Mouse (Mus musculus) myocyte (in vitro differentiated cells): ENCODE measurements at regions not wholly inside any gene's neighbourhood (a gene's known extent, or its start where the extent isn't known, plus 50 kb on each side); places are given as distances from the start of the nearest gene placed in this dataset.
A peak's percentile ranks its signal among the peaks of the same experiment; 100 is the strongest.

Source experiments
- H3K27me3 ChIP-seq: one replicate; pipeline ENCODE4 v1.6.1; 2011; ENCODE audit not compliant: control insufficient read depth, insufficient read depth, insufficient read length
- H3K36me3 ChIP-seq: one replicate; pipeline ENCODE4 v1.6.1; 2011; ENCODE audit not compliant: control insufficient read depth, insufficient read depth
- H3K4me2 ChIP-seq: one replicate; pipeline ENCODE4 v1.6.1; 2011; ENCODE audit warnings: low read depth, control low read depth
- H3K4me3 ChIP-seq: one replicate; pipeline ENCODE4 v1.5.1; 2011; ENCODE audit warnings: mild to moderate bottlenecking, control low read depth, moderate library complexity
- H3K79me2 ChIP-seq: one replicate; pipeline ENCODE4 v1.6.1; 2011; ENCODE audit not compliant: control insufficient read depth, insufficient read depth
- H3ac ChIP-seq: one replicate; pipeline ENCODE4 v1.6.1; 2011; ENCODE audit not compliant: control insufficient read depth, insufficient read length
- CEBPB ChIP-seq: IDR thresholded peaks from 2 replicates; pipeline ENCODE4 v1.6.1; 2011; ENCODE audit warnings: mild to moderate bottlenecking, moderate library complexity; ENCODE audit not compliant: poor library complexity, insufficient read depth, severe bottlenecking
- E2F4 ChIP-seq: IDR thresholded peaks from one replicate; pipeline ENCODE4 v1.6.1; 2011; ENCODE audit warnings: mild to moderate bottlenecking, control low read depth, moderate library complexity; ENCODE audit not compliant: insufficient read depth
- MAX ChIP-seq: IDR thresholded peaks from one replicate; pipeline ENCODE4 v1.6.1; 2011; ENCODE audit warnings: low read depth, mild to moderate bottlenecking, control low read depth
- MYOD1 ChIP-seq, 3 experiments: IDR thresholded peaks; one replicate each; pipeline ENCODE4 v1.6.1; 2011; ENCODE audit warnings: control low read depth in 2 of 3, low read depth in 2 of 3, mild to moderate bottlenecking in 2 of 3, moderate library complexity in 1 of 3; ENCODE audit not compliant: insufficient read length in 2 of 3, control insufficient read depth in 1 of 3
- MYOG ChIP-seq, 3 experiments: IDR thresholded peaks; one replicate each; pipeline ENCODE4 v1.6.1; 2011; ENCODE audit warnings: control low read depth in 2 of 3, low read depth in 2 of 3, mild to moderate bottlenecking in 2 of 3; ENCODE audit not compliant: insufficient read length in 2 of 3, control insufficient read depth in 1 of 3, insufficient read depth in 1 of 3
- POLR2A ChIP-seq: IDR thresholded peaks from one replicate; pipeline ENCODE4 v1.6.1; 2011; ENCODE audit warnings: low read depth, mild to moderate bottlenecking, control low read depth, moderate library complexity; ENCODE audit not compliant: insufficient read length
- POLR2AphosphoS2 ChIP-seq: IDR thresholded peaks from one replicate; pipeline ENCODE4 v1.6.1; 2011; ENCODE audit warnings: low read depth, control low read depth; ENCODE audit not compliant: insufficient read length
- REST ChIP-seq: IDR thresholded peaks from one replicate; pipeline ENCODE4 v1.6.1; 2011; ENCODE audit warnings: mild to moderate bottlenecking, control low read depth, moderate library complexity; ENCODE audit not compliant: insufficient read depth, insufficient read length
- SRF ChIP-seq: IDR thresholded peaks from one replicate; pipeline ENCODE4 v1.6.1; 2011; ENCODE audit warnings: low read depth; ENCODE audit not compliant: control insufficient read depth, insufficient read length
- TCF12 ChIP-seq: IDR thresholded peaks from one replicate; pipeline ENCODE4 v1.6.1; 2011; ENCODE audit warnings: mild to moderate bottlenecking, control low read depth; ENCODE audit not compliant: poor library complexity, insufficient read depth, severe bottlenecking
- TCF3 ChIP-seq: IDR thresholded peaks from one replicate; pipeline ENCODE4 v1.6.1; 2011; ENCODE audit warnings: low read depth, control low read depth; ENCODE audit not compliant: insufficient read length
- USF1 ChIP-seq: IDR thresholded peaks from one replicate; pipeline ENCODE4 v1.6.1; 2011; ENCODE audit warnings: low read depth, mild to moderate bottlenecking, control low read depth, moderate library complexity

DNA sequence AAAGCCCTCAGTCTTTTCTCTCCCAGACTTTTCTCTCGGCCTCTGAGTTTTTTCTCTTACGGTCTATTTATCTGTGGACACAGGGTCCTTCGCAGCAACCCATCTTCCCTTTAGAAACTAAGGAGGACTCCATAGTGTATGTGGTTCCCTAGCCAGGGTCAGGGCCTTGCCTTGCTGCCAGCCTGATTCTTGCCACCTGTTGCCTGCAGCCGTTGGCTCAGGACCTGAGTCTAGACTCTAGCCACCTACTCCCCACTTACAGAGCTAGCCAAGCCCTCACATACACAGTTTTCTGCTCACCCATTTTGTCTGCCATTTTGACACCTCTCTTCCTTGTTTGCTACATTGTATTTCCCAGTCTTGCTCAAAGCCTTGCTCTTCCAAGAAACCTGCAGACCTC lies 165.2 kb downstream of the Zfp36l1 start:
- no peak overlapping the region for H3K4me3 ChIP-seq
- H3K27me3 ChIP-seq, result no peaks in the 10 kb centered on the region
- H3ac ChIP-seq, result no peak overlapping the region
- H3K79me2 ChIP-seq, result no peaks in the 10 kb centered on the region
- no peaks in the 10 kb centered on the region for H3K36me3 ChIP-seq
- peak in 2 of 3 experiments; percentile 66 to 80 for TF ChIP-seq MYOD1 (IDR thresholded peaks at IDR 0.05; ENCODE audit: control insufficient read depth in 1 of 3, insufficient read length in 2 of 3, low read depth in 2 of 3)
- TF ChIP-seq REST, result no peak
- no peak for TF ChIP-seq MAX
- peak in 2 of 3 experiments; percentile 26 to 59 for TF ChIP-seq MYOG (IDR thresholded peaks at IDR 0.05; ENCODE audit: control insufficient read depth in 1 of 3, insufficient read depth in 1 of 3, insufficient read length in 2 of 3, low read depth in 2 of 3)
- TF ChIP-seq E2F4, result no peak
- no peak overlapping the region for H3K4me2 ChIP-seq

- H3K4me3 ChIP-seq, result no peak overlapping the region
- TF ChIP-seq TCF12 (no peak), MYOG (IDR thresholded peaks at IDR 0.05; ENCODE audit: control insufficient read depth in 1 of 3, insufficient read depth in 1 of 3, insufficient read length in 2 of 3, low read depth in 2 of 3) (no peak), POLR2AphosphoS2 (no peak), E2F4 (no peak), MAX (no peak), POLR2A (no peak), SRF (no peak), REST (no peak), USF1 (no peak), MYOD1 (IDR thresholded peaks at IDR 0.05; ENCODE audit: control insufficient read depth in 1 of 3, insufficient read length in 2 of 3, low read depth in 2 of 3) (no peak), CEBPB (no peak)
- H3ac ChIP-seq, result no peak overlapping the region
- H3K79me2 ChIP-seq, result no peaks in the 10 kb centered on the region
- H3K27me3 ChIP-seq, result no peaks in the 10 kb centered on the region
- H3K36me3 ChIP-seq, result no peaks in the 10 kb centered on the region
- H3K4me2 ChIP-seq, result no peak overlapping the region
Observed at GRCm38 (mm10) chr12:79946777-79947176, 166.0 kb downstream of the Zfp36l1 start.

DNA sequence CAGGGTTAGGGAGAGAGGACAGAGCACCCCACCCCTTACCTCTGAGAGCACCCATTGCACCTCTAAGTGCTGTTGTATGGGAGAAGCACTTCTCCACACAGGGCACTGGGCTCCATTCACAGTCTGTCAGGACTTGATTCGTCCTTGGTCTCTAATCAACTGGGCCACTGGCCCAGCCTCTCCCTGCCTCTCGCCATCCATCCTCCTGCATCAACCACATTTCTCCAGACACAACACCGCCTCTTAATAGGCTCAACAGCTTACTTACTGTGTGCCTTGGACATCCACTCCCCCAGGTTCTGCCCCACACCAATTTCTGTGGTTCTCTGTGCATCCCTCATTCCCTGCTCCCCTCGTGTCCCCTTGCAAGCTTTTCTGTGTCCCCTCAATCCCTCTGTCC lies 166.9 kb downstream of the Zfp36l1 start:
- no peaks in the 10 kb centered on the region for H3K36me3 ChIP-seq
- no peak overlapping the region for H3ac ChIP-seq
- no peak overlapping the region for H3K4me2 ChIP-seq
- H3K4me3 ChIP-seq, result no peak overlapping the region
- TF ChIP-seq MAX (no peak), MYOD1 (IDR thresholded peaks at IDR 0.05; ENCODE audit: control insufficient read depth in 1 of 3, insufficient read length in 2 of 3, low read depth in 2 of 3) (no peak), TCF12 (no peak), CEBPB (no peak), TCF3 (no peak), USF1 (no peak), POLR2AphosphoS2 (no peak), MYOG (IDR thresholded peaks at IDR 0.05; ENCODE audit: control insufficient read depth in 1 of 3, insufficient read depth in 1 of 3, insufficient read length in 2 of 3, low read depth in 2 of 3) (no peak), E2F4 (no peak), SRF (no peak), POLR2A (no peak), REST (no peak)
- no peaks in the 10 kb centered on the region for H3K27me3 ChIP-seq
- H3K79me2 ChIP-seq, result no peaks in the 10 kb centered on the region

DNA sequence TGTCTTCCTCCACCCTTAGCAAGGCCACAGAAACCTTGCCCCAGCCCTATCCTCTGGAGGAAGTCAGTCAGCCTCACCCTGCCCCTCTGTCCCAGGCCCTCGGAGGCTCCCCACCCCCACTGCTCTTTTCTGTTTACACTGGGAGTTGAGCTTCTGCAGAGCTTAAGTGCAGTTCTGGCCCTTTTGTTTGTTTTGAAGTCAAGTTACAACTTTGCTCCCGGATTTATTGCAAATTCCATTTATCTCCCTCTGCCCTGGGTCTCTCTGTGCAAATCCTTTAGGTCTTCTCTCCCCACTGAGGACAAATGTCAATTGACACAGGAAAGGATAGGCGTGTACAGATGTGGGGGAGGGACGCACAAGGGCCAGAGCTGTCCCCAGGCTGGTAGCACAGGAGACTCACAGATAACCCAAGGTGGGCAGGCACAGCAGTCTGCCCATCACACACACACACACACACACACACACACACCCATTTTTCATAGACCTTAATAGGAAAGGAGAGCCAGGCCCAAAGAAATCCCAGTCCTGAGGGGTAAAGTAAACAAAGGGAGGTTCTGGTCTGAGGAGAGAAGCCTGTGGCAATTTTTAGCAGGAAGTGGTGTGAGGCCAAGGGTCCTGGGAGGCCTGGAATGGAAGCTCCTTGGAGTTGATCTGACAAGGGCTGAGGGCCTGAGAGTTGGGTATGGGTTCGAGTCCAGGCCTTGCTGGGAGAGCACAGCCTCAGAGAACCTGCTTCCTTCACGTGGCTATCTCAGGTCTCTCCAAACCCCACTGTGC lies 167.9 kb downstream of the Zfp36l1 start:
- H3K4me3 ChIP-seq, result no peak overlapping the region
- no peak overlapping the region for H3K4me2 ChIP-seq
- H3K79me2 ChIP-seq, result no peaks in the 10 kb centered on the region
- H3K36me3 ChIP-seq, result no peaks in the 10 kb centered on the region
- H3K27me3 ChIP-seq, result no peaks in the 10 kb centered on the region
- no peak for TF ChIP-seq TCF3
- no peak for TF ChIP-seq USF1
- TF ChIP-seq CEBPB, result no peak
- no peak for TF ChIP-seq POLR2A
- no peak for TF ChIP-seq SRF
- TF ChIP-seq MYOD1 (IDR thresholded peaks at IDR 0.05; ENCODE audit: control insufficient read depth in 1 of 3, insufficient read length in 2 of 3, low read depth in 2 of 3), result no peak
- no peak for TF ChIP-seq POLR2AphosphoS2
- no peak for TF ChIP-seq MYOG (IDR thresholded peaks at IDR 0.05; ENCODE audit: control insufficient read depth in 1 of 3, insufficient read depth in 1 of 3, insufficient read length in 2 of 3, low read depth in 2 of 3)
- TF ChIP-seq MAX, result no peak
- no peak for TF ChIP-seq TCF12
- no peak for TF ChIP-seq E2F4
- no peak for TF ChIP-seq REST
- H3ac ChIP-seq, result no peak overlapping the region

GRCm38 (mm10) chr12:79944090-79944489 lies 168.7 kb downstream of the Zfp36l1 start:
- no peak for TF ChIP-seq CEBPB
- TF ChIP-seq E2F4, result no peak
- no peak for TF ChIP-seq MYOG (IDR thresholded peaks at IDR 0.05; ENCODE audit: control insufficient read depth in 1 of 3, insufficient read depth in 1 of 3, insufficient read length in 2 of 3, low read depth in 2 of 3)
- no peak for TF ChIP-seq REST
- TF ChIP-seq TCF12, result no peak
- TF ChIP-seq MAX, result no peak
- no peak for TF ChIP-seq SRF
- TF ChIP-seq USF1, result no peak
- TF ChIP-seq MYOD1 (IDR thresholded peaks at IDR 0.05; ENCODE audit: control insufficient read depth in 1 of 3, insufficient read length in 2 of 3, low read depth in 2 of 3), result no peak
- no peak for TF ChIP-seq POLR2A
- no peak for TF ChIP-seq POLR2AphosphoS2
- TF ChIP-seq TCF3, result no peak
- Histone ChIP-seq H3K27me3 (no peaks in the 10 kb centered on the region), H3K36me3 (no peaks in the 10 kb centered on the region), H3K4me2 (no peak overlapping the region), H3ac (no peak overlapping the region), H3K79me2 (no peaks in the 10 kb centered on the region), H3K4me3 (no peak overlapping the region)
